Comparison of ENCODE assay signal across 8 mouse cellular contexts in genomic region chr11:51883670-51884069, GRCm38 (mm10). TPM values are rescaled to one million over a fixed set of nuclear protein-coding genes. Genes with fewer than 3 reads are reported as not detected.
DNase-seq lines count a peak whose midpoint lies in the region; ATAC-seq and TF ChIP-seq lines count a peak whose summit lies in the region.

No protein-coding gene starts in this region.

- peaks cover 5% of the 10 kb centered on the region for H3K4me1 ChIP-seq in heart, adult 2 months (ENCODE audit: control insufficient read depth, insufficient read depth, low read length)
- H3K4me1 ChIP-seq in embryonic facial prominence, embryonic 14.5 days (ENCODE audit: control insufficient read depth, insufficient read depth, low read length): no peaks in the 10 kb centered on the region
- no peaks in the 10 kb centered on the region for H3K4me1 ChIP-seq in kidney, embryonic 14.5 days (ENCODE audit: control insufficient read depth, insufficient read depth, low read length)

- peak; percentile 56 to 72 for DNase-seq in heart, adult 2 months
- DNase-seq in heart, adult 8-10 months (ENCODE audit: low spot score): no peak
- peak; percentile 76 for DNase-seq in embryonic facial prominence, embryonic 14.5 days (ENCODE audit: low spot score)
- DNase-seq in lung, postnatal 25 days (ENCODE audit: low spot score): peak; percentile 77
- peak; percentile 88 for DNase-seq in thymus, postnatal 14 days
- no peak for DNase-seq in cerebellum, adult 9-11 months

- intact Hi-C loops in heart, adult 2 months (cut with DNase I): no loop called here

- H3K4me2 ChIP-seq in embryonic facial prominence, embryonic 14.5 days (ENCODE audit: low read depth, low read length): no peak overlapping the region
- H3K4me2 ChIP-seq in kidney, embryonic 14.5 days (replicated peaks; ENCODE audit: low read depth, low read length): no peak overlapping the region

- H3K36me3 ChIP-seq in heart, adult 2 months (ENCODE audit: control insufficient read depth, insufficient read depth, low read length): no peaks in the 10 kb centered on the region
- H3K36me3 ChIP-seq in embryonic facial prominence, embryonic 14.5 days (ENCODE audit: control insufficient read depth, insufficient read depth, low read length): no peaks in the 10 kb centered on the region
- H3K36me3 ChIP-seq in kidney, embryonic 14.5 days (ENCODE audit: control insufficient read depth, insufficient read depth, low read length): no peaks in the 10 kb centered on the region

- no peak overlapping the region for H3K4me3 ChIP-seq in heart, adult 2 months
- H3K4me3 ChIP-seq in embryonic facial prominence, embryonic 14.5 days (ENCODE audit: low read depth, low read length): no peak overlapping the region
- H3K4me3 ChIP-seq in kidney, embryonic 14.5 days (ENCODE audit: low read length): no peak overlapping the region

- no peak overlapping the region for H3K9ac ChIP-seq in heart, adult 2 months (ENCODE audit: low read depth, low read length)
- no peak overlapping the region for H3K9ac ChIP-seq in embryonic facial prominence, embryonic 14.5 days (ENCODE audit: low read depth, low read length)
- no peak overlapping the region for H3K9ac ChIP-seq in kidney, embryonic 14.5 days (ENCODE audit: low read depth, low read length)

- TF ChIP-seq EP300 in heart, adult 2 months (IDR thresholded peaks at IDR 0.05; ENCODE audit: insufficient read depth, low read depth, low read length): 0 out of 2 replicates have a peak, but pooled peaks have one; percentile 48

- no peaks in the 10 kb centered on the region for H3K27me3 ChIP-seq in heart, adult 2 months (ENCODE audit: control insufficient read depth, insufficient read depth, low read length)
- H3K27me3 ChIP-seq in embryonic facial prominence, embryonic 14.5 days (replicated peaks; ENCODE audit: control insufficient read depth, insufficient read depth, low read length): no peaks in the 10 kb centered on the region
- H3K27me3 ChIP-seq in kidney, embryonic 14.5 days (ENCODE audit: control insufficient read depth, insufficient read depth, low read length): no peaks in the 10 kb centered on the region

- H3K27ac ChIP-seq in heart, adult 2 months: no peak overlapping the region
- H3K27ac ChIP-seq in embryonic facial prominence, embryonic 14.5 days (replicated peaks; ENCODE audit: low read depth, low read length): no peak overlapping the region
- H3K27ac ChIP-seq in kidney, embryonic 14.5 days (ENCODE audit: low read depth, low read length): no peak overlapping the region

- no peaks in the 10 kb centered on the region for H3K9me3 ChIP-seq in embryonic facial prominence, embryonic 14.5 days (ENCODE audit: control insufficient read depth, low read length)
- peaks cover 3% of the 10 kb centered on the region; the same call in 1 of the 2 replicates for H3K9me3 ChIP-seq in kidney, embryonic 14.5 days (ENCODE audit: control insufficient read depth, low read length)

- no peak for TF ChIP-seq POLR2A in heart, adult 2 months (IDR thresholded peaks at IDR 0.05; ENCODE audit: insufficient read depth, low read depth, low read length)

- TF ChIP-seq CTCF in heart, adult 2 months (IDR thresholded peaks at IDR 0.05): no peak

- peak; percentile 77 for ATAC-seq in embryonic facial prominence, embryonic 14.5 days (ENCODE audit: low read depth)
- 0 out of 2 replicates have a peak, but pooled peaks have one; percentile 39 for ATAC-seq in kidney, embryonic 14.5 days (ENCODE audit: low FRiP score, low TSS enrichment)
- ATAC-seq in erythroblast, adult 5-6 weeks (replicated peaks; ENCODE audit: low FRiP score, poor library complexity, severe bottlenecking): no peak

- H3K79me2 ChIP-seq in heart, adult 2 months (replicated peaks; ENCODE audit: control insufficient read depth, insufficient read depth, low read length): no peaks in the 10 kb centered on the region

- WGBS in heart, adult 2 months: 8% methylated on average over 5 of the region's 5 CpGs
- 31% methylated on average over 5 of the region's 5 CpGs for WGBS in embryonic facial prominence, embryonic 14.5 days
- 36% methylated on average over 5 of the region's 5 CpGs for WGBS in kidney, embryonic 14.5 days

RNA-seq across cellular contexts. Expression of gene Jade2, which starts 26.2 kb away (rescaled TPM):
- 10 to 100 TPM; 11.3 to 12.4 TPM for total RNA-seq in heart, adult 2 months (2021)
- 6.5 and 7.3 TPM in 2 replicates for polyA plus RNA-seq in heart, adult 2 months (2012; rRNA removed)
- 10 to 100 TPM in 3 of 4 experiments, 1 to 10 TPM in 1; 9.8 to 14.8 (median 11.8) TPM for total RNA-seq in heart, adult 8-10 months (2022)
- 1.1 and 1.4 TPM in 2 replicates for polyA plus RNA-seq in embryonic facial prominence, embryonic 14.5 days (2014; fragmentation: Nextera tagmentation; extraction: Ambion mirVana)
- 0.37 and 0.38 TPM in 2 replicates for polyA plus RNA-seq in kidney, embryonic 14.5 days (2014; fragmentation: Nextera tagmentation; extraction: Ambion mirVana)
- total RNA-seq in erythroblast, adult 5-6 weeks (2015; ENCODE audit: low replicate concordance): 1.7 and 3.8 TPM in 2 replicates
- 2.4 and 2.6 TPM in 2 replicates for total RNA-seq in erythroblast, adult 5-6 weeks (2017; ENCODE audit: low replicate concordance)

Comparison
In these comparisons a context has a peak if more than half of its experiments do, and no peak if none do; other contexts are left out.
1. DNase-seq: peak in heart, adult 2 months (2 of 2), embryonic facial prominence, embryonic 14.5 days (single experiment), lung, postnatal 25 days (single experiment) and thymus, postnatal 14 days (single experiment); none in heart, adult 8-10 months (single experiment) and cerebellum, adult 9-11 months (single experiment).